Mouse (Mus musculus): ENCODE measurements around the gene Lrp5. TPM values are rescaled to one million over a fixed set of nuclear protein-coding genes. Genes with fewer than 3 reads are reported as not detected.

The Lrp5 gene
- polyA plus RNA-seq (2012; rRNA removed; ENCODE audit: low replicate concordance) = 55.0 and 62.1 TPM in 2 replicates

GRCm38 (mm10) chr19:3686215-3686894, at the start of gene Lrp5:
Gene Lrp5 (minus strand): TSS chr19:3686564.

GRCm38 (mm10) chr19:3708078-3709012, 22.0 kb upstream of the Lrp5 start, which contains the start of gene 1810055G02Rik:
Gene 1810055G02Rik (plus strand): TSS chr19:3708293.

GRCm38 (mm10) chr19:3575632-3576384, 110.6 kb downstream of the Lrp5 start, which contains the start of gene Ppp6r3:
Gene Ppp6r3 (minus strand): TSS chr19:3575749.

Other genes starting within 250 kb of the Lrp5 start
- 49.9 and 52.2 TPM in 2 replicates for gene Ppp6r3, start 110.8 kb downstream of the Lrp5 start, polyA plus RNA-seq (2012; rRNA removed; ENCODE audit: low replicate concordance)
- gene 1810055G02Rik, start 21.7 kb upstream of the Lrp5 start, polyA plus RNA-seq (2012; rRNA removed; ENCODE audit: low replicate concordance) = 133 and 205 TPM in 2 replicates
- 5.0 and 7.4 TPM in 2 replicates for gene Kmt5b, start 80.9 kb upstream of the Lrp5 start, polyA plus RNA-seq (2012; rRNA removed; ENCODE audit: low replicate concordance)
- 103 and 183 TPM in 2 replicates for gene Chka, start 165.2 kb upstream of the Lrp5 start, polyA plus RNA-seq (2012; rRNA removed; ENCODE audit: low replicate concordance)
- gene Tcirg1, start 220.6 kb upstream of the Lrp5 start, polyA plus RNA-seq (2012; rRNA removed; ENCODE audit: low replicate concordance) = 151 and 158 TPM in 2 replicates
- 282 and 420 TPM in 2 replicates for gene Ndufs8, start 226.2 kb upstream of the Lrp5 start, polyA plus RNA-seq (2012; rRNA removed; ENCODE audit: low replicate concordance)
- gene Aldh3b1, start 243.2 kb upstream of the Lrp5 start, polyA plus RNA-seq (2012; rRNA removed; ENCODE audit: low replicate concordance) = 34.0 and 57.2 TPM in 2 replicates
- 99.1 and 127 TPM in 2 replicates for gene Unc93b1, start 248.6 kb upstream of the Lrp5 start, polyA plus RNA-seq (2012; rRNA removed; ENCODE audit: low replicate concordance)